Mouse (Mus musculus) heart, adult 2 months (tissue): Measurements from ENCODE around the gene Olfr617.

Experiments
- CTCF ChIP-seq: fragments of 200-600 bp; IDR thresholded peaks from 2 replicates; pipeline ENCODE4 v1.8.1; 2022; ENCODE audit warnings: antibody characterized with exemption, mild to moderate bottlenecking, moderate library complexity
- EP300 ChIP-seq: fragments of 200-500 bp; IDR thresholded peaks from 2 replicates; pipeline ENCODE4 v1.6.1; 2011; ENCODE audit warnings: low read depth, low read length, control low read depth; ENCODE audit not compliant: insufficient read depth

- TF ChIP-seq EP300 (no peak), CTCF (no peak)
These were observed 16.9 kb downstream of the Olfr617 start, which contains the start of gene Olfr618 for GRCm38 (mm10) chr7:103589803-103590202.
